Mouse (Mus musculus) cerebellum, adult 2 months (tissue): ENCODE data around the gene Elmo2.

Experiments used
- CTCF ChIP-seq: fragments of 200-500 bp; IDR thresholded peaks from 2 replicates; pipeline ENCODE4 v1.5.1; 2011; ENCODE audit warnings: low read depth, mild to moderate bottlenecking, control low read depth, low read length, moderate library complexity, borderline replicate concordance; ENCODE audit not compliant: insufficient read depth
- POLR2A ChIP-seq: fragments of 200-500 bp; IDR thresholded peaks from 2 replicates; pipeline ENCODE4 v1.6.1; 2011; ENCODE audit warnings: low read length, control low read depth, borderline replicate concordance; ENCODE audit not compliant: insufficient read depth

DNA sequence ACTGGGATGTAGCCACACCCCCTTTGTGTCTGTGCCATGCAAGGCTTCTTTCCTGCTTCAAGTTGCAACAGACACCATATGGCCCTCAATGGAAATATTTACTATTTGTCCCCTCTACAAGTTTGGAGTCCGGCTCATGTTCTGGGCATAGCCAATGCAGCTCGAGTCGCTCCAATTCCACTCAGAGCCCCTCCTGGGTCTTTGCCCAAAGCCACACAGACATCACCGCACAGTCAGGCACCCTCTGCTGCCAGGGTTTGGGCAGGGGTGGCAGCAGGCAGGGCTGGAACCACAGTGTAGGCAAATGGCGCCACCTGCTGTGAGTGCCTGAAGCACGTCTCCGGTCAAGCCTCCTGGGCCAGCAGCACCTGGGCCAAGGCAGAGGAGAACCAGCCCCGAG lies 50.5 kb downstream of the Elmo2 start:
- TF ChIP-seq CTCF = peak; percentile 93
- no peak for TF ChIP-seq POLR2A
